Mouse (Mus musculus): ENCODE measurements around the gene Tspan7. TPM values are rescaled to one million over a fixed set of nuclear protein-coding genes. Genes with fewer than 3 reads are reported as not detected.

Tspan7 gene
- total and polyA plus RNA-seq, 3 experiments, result not detected

GRCm38 (mm10) chrX:10539009-10539408 lies 54.1 kb downstream of the Tspan7 start:
- H3K4me1 ChIP-seq (ENCODE audit: control insufficient read depth in 1 of 2, insufficient read depth in 2 of 2, low read length in 2 of 2), result no peaks in the 10 kb centered on the region
- TF ChIP-seq POLR2A (IDR thresholded peaks at IDR 0.05; ENCODE audit: control insufficient read depth in 1 of 2, insufficient read depth in 1 of 2, low read depth in 1 of 2, low read length in 2 of 2, poor library complexity in 1 of 2) (no peak), USF2 (IDR thresholded peaks at IDR 0.05; ENCODE audit: borderline replicate concordance in 1 of 2, insufficient read depth in 1 of 2, low read depth in 1 of 2, low read length in 2 of 2) (no peak), TBP (IDR thresholded peaks at IDR 0.05; ENCODE audit: low read depth, low read length) (no peak), TCF12 (IDR thresholded peaks at IDR 0.05; ENCODE audit: low read depth, low read length) (no peak), EP300 (IDR thresholded peaks at IDR 0.05; ENCODE audit: low read depth in 1 of 2, low read length in 2 of 2) (no peak), E2F4 (IDR thresholded peaks at IDR 0.05; ENCODE audit: borderline replicate concordance, low read depth, low read length) (no peak), HCFC1 (IDR thresholded peaks at IDR 0.05; ENCODE audit: low read depth, low read length) (no peak), POLR2AphosphoS2 (IDR thresholded peaks at IDR 0.05; ENCODE audit: low read length) (no peak), SIN3A (IDR thresholded peaks at IDR 0.05; ENCODE audit: low read length) (no peak), ZNF384 (IDR thresholded peaks at IDR 0.05; ENCODE audit: low read depth, low read length) (no peak), CTCF (IDR thresholded peaks at IDR 0.05 in 2 of 3, conservative IDR thresholded peaks at IDR 0.05 in 1 of 3; ENCODE audit: control insufficient read depth in 1 of 3, insufficient read depth in 1 of 3, low read depth in 2 of 3, low read length in 3 of 3, poor library complexity in 1 of 3, severe bottlenecking in 1 of 3) (no peak), MYC (IDR thresholded peaks at IDR 0.05; ENCODE audit: low read depth, low read length) (no peak), NRF1 (IDR thresholded peaks at IDR 0.05; ENCODE audit: insufficient read depth, low read depth, low read length, poor library complexity, severe bottlenecking) (no peak), UBTF (IDR thresholded peaks at IDR 0.05; ENCODE audit: borderline replicate concordance, insufficient read depth, low read depth, low read length) (no peak), MXI1 (IDR thresholded peaks at IDR 0.05; ENCODE audit: low read depth, low read length) (no peak)
- no peaks in the 10 kb centered on the region for H3K27me3 ChIP-seq (ENCODE audit: control insufficient read depth in 1 of 2, insufficient read depth in 2 of 2, low read length in 2 of 2)
- no peak overlapping the region for H3K9ac ChIP-seq (ENCODE audit: control insufficient read depth, low read depth, low read length, poor library complexity, severe bottlenecking)
- H3K9me3 ChIP-seq (replicated peaks; ENCODE audit: insufficient read depth, low read length), result no peaks in the 10 kb centered on the region
- DNase-seq (ENCODE audit: low read depth, low spot score), result no peak
- H3K27ac ChIP-seq (ENCODE audit: control insufficient read depth, low read depth, low read length), result no peak overlapping the region
- H3K79me2 ChIP-seq (ENCODE audit: control insufficient read depth, insufficient read depth, low read length, poor library complexity), result no peaks in the 10 kb centered on the region
- no peak overlapping the region for H3K4me3 ChIP-seq (ENCODE audit: control insufficient read depth in 1 of 2, insufficient read depth in 1 of 2, low read depth in 2 of 2, low read length in 2 of 2)
- 0 out of 4 replicates have a peak, but pooled peaks cover 0 to 2% of the 10 kb centered on the region in 2 experiments for H3K36me3 ChIP-seq (ENCODE audit: control insufficient read depth in 1 of 2, insufficient read depth in 2 of 2, low read length in 2 of 2)

GRCm38 (mm10) chrX:10539482-10540166 lies 54.7 kb downstream of the Tspan7 start:
- H3K9ac ChIP-seq (ENCODE audit: control insufficient read depth, low read depth, low read length, poor library complexity, severe bottlenecking), result no peak overlapping the region
- H3K4me3 ChIP-seq (ENCODE audit: control insufficient read depth in 1 of 2, insufficient read depth in 1 of 2, low read depth in 2 of 2, low read length in 2 of 2), result no peak overlapping the region
- H3K27ac ChIP-seq (ENCODE audit: control insufficient read depth, low read depth, low read length), result no peak overlapping the region
- no peaks in the 10 kb centered on the region for H3K4me1 ChIP-seq (ENCODE audit: control insufficient read depth in 1 of 2, insufficient read depth in 2 of 2, low read length in 2 of 2)
- H3K27me3 ChIP-seq (ENCODE audit: control insufficient read depth in 1 of 2, insufficient read depth in 2 of 2, low read length in 2 of 2), result no peaks in the 10 kb centered on the region
- no peaks in the 10 kb centered on the region for H3K9me3 ChIP-seq (replicated peaks; ENCODE audit: insufficient read depth, low read length)
- DNase-seq (ENCODE audit: low read depth, low spot score), result no peak
- H3K79me2 ChIP-seq (ENCODE audit: control insufficient read depth, insufficient read depth, low read length, poor library complexity), result no peaks in the 10 kb centered on the region
- H3K36me3 ChIP-seq (ENCODE audit: control insufficient read depth in 1 of 2, insufficient read depth in 2 of 2, low read length in 2 of 2), result 0 out of 4 replicates have a peak, but pooled peaks cover 0 to 2% of the 10 kb centered on the region in 2 experiments
- TF ChIP-seq ZNF384 (IDR thresholded peaks at IDR 0.05; ENCODE audit: low read depth, low read length) (no peak), MYB (IDR thresholded peaks at IDR 0.05; ENCODE audit: low read depth, low read length) (no peak), HCFC1 (IDR thresholded peaks at IDR 0.05; ENCODE audit: low read depth, low read length) (no peak), RAD21 (IDR thresholded peaks at IDR 0.05; ENCODE audit: low read depth, low read length) (no peak), MAX (IDR thresholded peaks at IDR 0.05; ENCODE audit: low read length) (no peak)
